Mouse (Mus musculus) megakaryocyte-erythroid progenitor cell, adult 5-6 weeks (primary cell): Measurements from ENCODE around the gene Cdc42bpb. TPM values are rescaled to one million over a fixed set of nuclear protein-coding genes. Genes with fewer than 3 reads are reported as not detected.

Experiments
- ATAC-seq: replicated peaks from 2 replicates; pipeline ENCODE4 v1.8.0; 2016; ENCODE audit warnings: mild to moderate bottlenecking, inconsistent platforms; ENCODE audit not compliant: severe bottlenecking, poor library complexity, low FRiP score, low TSS enrichment
- total RNA-seq, 2 experiments: library from RNA; stranded (forward) in 1 of 2; stranded (reverse) in 1 of 2; fragments of 200-1000, 215-1000 nt in 1 of 2; fragments of >200 nt in 1 of 2; fragmentation: Nextera tagmentation in 1 of 2; gene quantifications; 2 replicates each; pipeline ENCODE4 v1.2.3; 2014 to 2017

Cdc42bpb gene
- total RNA-seq, 2 experiments from 2014 or later: 7.9 to 9.6 TPM

- ATAC-seq: no peak
Observed at GRCm38 (mm10) chr12:111353008-111353407, 24.5 kb downstream of the Cdc42bpb start.

- ATAC-seq: no peak
Observed at GRCm38 (mm10) chr12:111352520-111352919, 25.0 kb downstream of the Cdc42bpb start.

- no peak for ATAC-seq
Observed at GRCm38 (mm10) chr12:111349540-111350231, 27.8 kb downstream of the Cdc42bpb start.

GRCm38 (mm10) chr12:111343956-111344355 is 33.6 kb downstream of the Cdc42bpb start:
- ATAC-seq: no peak

GRCm38 (mm10) chr12:111340692-111341091 is 36.8 kb downstream of the Cdc42bpb start:
- ATAC-seq: no peak

- peak; percentile 63 for ATAC-seq
Observed at GRCm38 (mm10) chr12:111337864-111338354, 39.6 kb downstream of the Cdc42bpb start.

- no peak for ATAC-seq
Observed at GRCm38 (mm10) chr12:111333020-111333605, 44.4 kb downstream of the Cdc42bpb start.

- no peak for ATAC-seq
Observed at GRCm38 (mm10) chr12:111332443-111332842, 45.1 kb downstream of the Cdc42bpb start.

- ATAC-seq: no peak
Observed at GRCm38 (mm10) chr12:111331573-111331972, 45.9 kb downstream of the Cdc42bpb start.

GRCm38 (mm10) chr12:111329281-111329680 is 48.2 kb downstream of the Cdc42bpb start:
- ATAC-seq: no peak

- ATAC-seq: 0 out of 2 replicates have a peak, but pooled peaks have one; percentile 51
Observed at GRCm38 (mm10) chr12:111328360-111328759, 49.2 kb downstream of the Cdc42bpb start.

GRCm38 (mm10) chr12:111325744-111326424 is 51.6 kb downstream of the Cdc42bpb start:
- ATAC-seq: no peak

- no peak for ATAC-seq
Observed at GRCm38 (mm10) chr12:111324949-111325348, 52.6 kb downstream of the Cdc42bpb start.

GRCm38 (mm10) chr12:111324536-111324935 is 53.0 kb downstream of the Cdc42bpb start:
- ATAC-seq: no peak

- no peak for ATAC-seq
Observed at GRCm38 (mm10) chr12:111323423-111323822, 54.1 kb downstream of the Cdc42bpb start.

GRCm38 (mm10) chr12:111321832-111322231 is 55.7 kb downstream of the Cdc42bpb start:
- ATAC-seq: no peak

- ATAC-seq: no peak
Observed at GRCm38 (mm10) chr12:111320549-111320948, 57.0 kb downstream of the Cdc42bpb start.

GRCm38 (mm10) chr12:111317694-111318093 is 59.8 kb downstream of the Cdc42bpb start:
- no peak for ATAC-seq

- no peak for ATAC-seq
Observed at GRCm38 (mm10) chr12:111314273-111314672, 63.2 kb downstream of the Cdc42bpb start.

GRCm38 (mm10) chr12:111311775-111312174 is 65.7 kb downstream of the Cdc42bpb start:
- no peak for ATAC-seq
